Mouse (Mus musculus) kidney, postnatal 25 days (tissue): ENCODE measurements around the gene Ifitm1.
"Not testable (repeated sequence)": the region's sequence is repeated elsewhere in the genome, so short reads cannot be mapped to it uniquely, and the experiment has no call there.

Experiments
- DNase-seq, 2 experiments: peaks; one replicate each; pipeline ENCODE4 v3.0.0; 2021; ENCODE audit warnings: mixed read lengths in 2 of 2

Ifitm1 gene

DNA sequence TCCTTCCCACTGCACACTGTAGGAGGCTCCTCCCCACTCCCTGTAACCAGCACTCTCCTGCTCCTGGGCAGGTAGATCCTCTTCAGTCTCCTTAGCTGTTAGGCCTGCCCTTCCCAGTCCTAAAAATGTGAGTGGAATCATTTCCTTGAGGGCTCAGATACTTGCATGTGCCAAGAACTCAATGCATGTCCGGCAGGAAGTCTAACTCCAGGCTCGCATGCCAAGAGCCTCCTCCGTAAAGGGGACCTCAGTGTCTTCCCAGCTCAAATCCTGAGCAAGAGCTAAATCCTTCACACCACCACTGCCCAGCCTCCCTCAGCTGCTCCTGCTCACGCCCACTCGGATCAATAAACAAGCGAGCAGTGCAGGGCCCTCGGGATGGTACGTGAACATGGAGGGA is 16.0 kb upstream of the Ifitm1 start:
- peak; percentile 64 to 84 for DNase-seq

- DNase-seq, result no peak
Measured at GRCm38 (mm10) chr7:140951765-140952164, 15.3 kb upstream of the Ifitm1 start.

- DNase-seq, result no peak
Measured at GRCm38 (mm10) chr7:140952441-140952840, 14.6 kb upstream of the Ifitm1 start.

GRCm38 (mm10) chr7:140953133-140953532 is 13.9 kb upstream of the Ifitm1 start:
- DNase-seq, result no peak

DNA sequence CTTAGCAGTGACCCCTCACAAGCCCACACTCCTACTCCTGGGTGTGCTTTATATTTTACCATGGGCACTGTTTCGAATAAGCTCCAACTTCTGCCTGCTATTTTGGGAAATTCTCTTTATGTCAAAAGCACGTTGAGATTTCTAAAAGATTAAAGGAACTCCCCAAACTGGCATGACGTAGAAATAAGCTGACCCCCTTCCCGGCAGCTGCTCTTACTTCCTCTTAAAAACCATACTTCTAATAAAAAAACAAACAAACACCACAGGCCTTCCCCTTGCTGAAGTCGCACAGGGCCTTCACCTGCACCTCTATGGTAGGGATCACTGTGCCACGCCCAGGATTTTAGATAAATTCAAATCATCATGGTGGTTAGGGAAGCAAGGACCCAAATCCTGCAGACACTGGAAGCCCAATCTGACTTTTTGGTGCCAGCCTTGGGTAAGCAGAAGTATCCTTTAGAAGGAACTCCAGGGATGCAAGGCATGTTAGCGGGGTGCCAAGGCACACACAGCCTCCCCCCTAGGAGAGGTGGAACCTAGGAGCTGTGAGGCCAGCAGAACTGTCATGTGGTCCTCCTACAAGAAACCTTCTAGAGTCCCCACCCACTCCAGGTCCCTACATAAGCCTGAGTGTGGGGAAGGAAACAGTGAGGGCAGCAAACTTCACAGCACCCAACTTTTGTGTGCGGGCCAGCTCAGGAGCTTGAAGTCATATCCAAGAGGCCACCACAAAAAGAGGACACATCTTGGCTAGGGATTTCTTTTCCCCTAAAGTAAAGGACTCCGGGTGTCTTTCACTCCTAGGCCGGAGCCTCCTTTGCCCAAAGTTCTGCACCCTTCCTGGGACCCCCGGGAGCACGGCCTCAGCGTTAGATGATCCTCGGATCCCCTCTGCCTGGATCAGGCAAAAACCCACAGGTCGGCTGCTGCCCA is 13.0 kb upstream of the Ifitm1 start:
- DNase-seq, result no peak

GRCm38 (mm10) chr7:140954733-140955071 is 12.3 kb upstream of the Ifitm1 start:
- peak in 1 of 2 experiments; percentile 36 for DNase-seq

DNA sequence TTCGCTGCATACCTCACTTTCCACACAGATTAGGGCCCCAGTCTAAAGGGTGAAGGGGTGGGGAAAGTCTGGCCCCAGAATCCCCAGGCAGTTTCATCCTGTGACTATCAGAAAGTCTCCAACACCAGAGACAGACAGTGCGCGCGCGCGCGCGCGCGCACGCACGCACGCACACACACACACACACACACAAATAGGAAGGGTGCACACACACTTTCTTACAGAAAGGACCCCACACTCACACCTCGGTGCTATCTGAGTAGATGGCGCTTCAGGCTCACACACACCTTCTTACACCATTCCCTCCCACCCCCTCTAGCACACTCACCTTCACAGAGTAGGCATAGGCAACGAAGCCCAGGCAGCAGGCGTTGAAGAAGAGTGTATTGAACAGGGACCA is 11.7 kb upstream of the Ifitm1 start:
- no peak for DNase-seq

GRCm38 (mm10) chr7:140955758-140956555 is 11.1 kb upstream of the Ifitm1 start, which contains the start of the genes Gm45717 and Ifitm2:
Gm45717 (minus strand) TSS chr7:140955937.
Ifitm2 (minus strand) TSS chr7:140955987.
- DNase-seq, result peak; percentile 91

DNA sequence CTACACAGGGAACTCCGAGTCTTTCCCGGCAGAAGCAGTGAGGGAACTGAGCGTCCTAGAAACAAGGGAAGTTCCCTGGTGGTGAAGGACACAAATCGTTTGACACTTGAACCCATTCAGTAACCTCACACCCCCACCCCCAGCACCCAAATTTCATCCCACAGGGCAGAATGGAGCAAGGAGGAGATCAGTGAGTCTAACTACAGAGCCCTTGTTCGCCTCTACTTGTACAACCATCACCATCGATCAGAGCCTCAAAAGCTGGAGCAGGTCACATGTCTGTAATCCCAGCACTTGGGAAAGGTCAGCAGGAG is 10.5 kb upstream of the Ifitm1 start:
- DNase-seq, result no peak

GRCm38 (mm10) chr7:140959181-140959901 is 7.7 kb upstream of the Ifitm1 start:
- DNase-seq, result peak; percentile 70 to 79

DNA sequence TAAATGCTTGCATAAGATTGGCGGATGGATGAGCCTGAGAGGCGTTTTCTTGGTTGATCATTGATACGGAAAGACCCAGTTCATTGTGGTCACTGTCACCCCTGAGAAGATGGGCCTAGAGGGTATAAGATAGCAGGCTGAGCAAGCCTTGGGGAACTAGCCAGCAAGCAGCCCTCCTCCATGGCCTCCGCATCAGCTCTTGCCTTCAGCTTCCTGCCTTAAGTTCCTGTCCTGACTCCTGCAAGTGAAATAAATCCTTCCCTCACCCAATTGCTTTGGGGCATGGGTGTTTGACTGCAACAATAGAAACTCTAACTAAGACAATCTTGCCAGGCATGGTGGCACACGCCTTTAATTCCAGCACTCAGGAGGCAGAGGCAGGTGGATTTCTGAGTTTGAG is 7.0 kb upstream of the Ifitm1 start:
- DNase-seq, result no peak

DNA sequence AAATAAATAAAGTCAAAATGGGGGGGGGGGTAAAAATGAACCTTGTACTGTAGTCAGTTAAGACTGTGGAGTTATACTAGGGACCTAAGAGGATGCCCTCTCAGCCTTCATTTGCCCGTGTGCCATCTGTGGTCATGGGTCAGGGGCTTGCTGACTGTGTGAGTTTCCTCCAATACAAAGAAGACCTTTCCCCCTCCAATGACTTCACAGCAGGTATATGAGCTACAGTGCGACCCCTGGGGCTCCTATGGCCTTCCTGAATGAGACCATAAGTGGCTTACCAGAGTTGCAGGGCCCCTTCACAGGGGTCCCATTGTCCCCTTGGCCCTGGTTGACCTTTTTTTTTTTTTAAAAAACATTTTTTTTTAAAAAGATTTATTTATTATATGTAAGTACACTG is 5.6 kb upstream of the Ifitm1 start:
- DNase-seq, result no peak

GRCm38 (mm10) chr7:140962733-140963132 is 4.3 kb upstream of the Ifitm1 start:
- no peak for DNase-seq

- no peak for DNase-seq
Measured at GRCm38 (mm10) chr7:140967862-140968591, 1.0 kb downstream of the Ifitm1 start.

- DNase-seq, result not testable (repeated sequence)
Measured at GRCm38 (mm10) chr7:140968710-140969109, 1.7 kb downstream of the Ifitm1 start.

DNA sequence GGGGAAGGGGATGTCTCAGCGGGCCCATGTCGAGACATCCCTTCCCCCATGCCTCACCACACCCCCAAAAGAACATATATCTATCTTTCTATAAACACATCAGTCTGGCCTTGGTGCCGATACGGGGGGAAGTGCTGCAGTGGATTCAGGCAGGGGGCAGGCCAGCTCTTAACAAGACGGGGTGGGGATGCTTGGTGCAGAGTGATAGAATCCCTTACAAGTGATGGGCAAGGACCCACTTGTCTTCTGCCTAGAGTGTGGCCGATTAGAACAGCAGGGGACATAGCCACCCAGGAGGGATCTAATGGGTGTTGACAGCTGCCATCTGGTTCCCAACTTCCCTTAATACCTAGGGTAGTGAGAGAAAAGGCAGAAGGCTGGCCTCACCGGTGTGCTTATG is 3.9 kb downstream of the Ifitm1 start:
- DNase-seq, result no peak

DNA sequence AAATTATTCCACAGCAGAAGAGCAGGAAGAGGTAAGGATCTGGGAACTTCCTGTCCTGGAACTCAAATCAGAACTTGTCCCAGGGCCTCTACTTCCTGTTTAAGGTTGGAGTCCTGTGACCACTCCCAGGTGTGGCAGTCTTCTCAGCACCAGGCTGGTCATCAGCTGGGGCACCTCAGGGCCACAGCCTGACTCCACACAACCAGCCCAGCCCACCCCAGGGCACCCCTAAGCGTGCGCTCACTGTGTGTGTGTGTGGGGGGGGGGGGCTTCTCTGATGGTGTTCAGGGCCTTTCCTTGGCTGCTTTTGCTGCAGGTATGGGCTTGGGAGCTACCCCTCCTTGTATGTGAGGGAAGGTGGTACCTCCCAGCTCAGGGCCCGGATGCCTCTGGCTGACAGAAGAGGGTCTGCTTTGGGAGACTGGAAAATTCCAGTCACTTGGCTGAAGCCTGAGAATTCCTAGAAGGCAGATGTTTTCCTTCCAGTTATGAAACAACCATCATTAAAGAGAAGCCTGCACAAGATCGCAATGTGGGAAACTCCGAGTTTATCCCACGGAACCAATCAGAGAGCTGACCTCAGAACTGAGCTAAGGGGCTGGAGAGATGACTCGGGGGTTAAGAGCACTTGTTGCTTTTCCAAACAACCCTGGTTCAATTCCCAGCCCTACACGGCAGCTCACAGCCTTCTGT is 4.6 kb downstream of the Ifitm1 start:
- DNase-seq, result peak; percentile 32 to 60

DNA sequence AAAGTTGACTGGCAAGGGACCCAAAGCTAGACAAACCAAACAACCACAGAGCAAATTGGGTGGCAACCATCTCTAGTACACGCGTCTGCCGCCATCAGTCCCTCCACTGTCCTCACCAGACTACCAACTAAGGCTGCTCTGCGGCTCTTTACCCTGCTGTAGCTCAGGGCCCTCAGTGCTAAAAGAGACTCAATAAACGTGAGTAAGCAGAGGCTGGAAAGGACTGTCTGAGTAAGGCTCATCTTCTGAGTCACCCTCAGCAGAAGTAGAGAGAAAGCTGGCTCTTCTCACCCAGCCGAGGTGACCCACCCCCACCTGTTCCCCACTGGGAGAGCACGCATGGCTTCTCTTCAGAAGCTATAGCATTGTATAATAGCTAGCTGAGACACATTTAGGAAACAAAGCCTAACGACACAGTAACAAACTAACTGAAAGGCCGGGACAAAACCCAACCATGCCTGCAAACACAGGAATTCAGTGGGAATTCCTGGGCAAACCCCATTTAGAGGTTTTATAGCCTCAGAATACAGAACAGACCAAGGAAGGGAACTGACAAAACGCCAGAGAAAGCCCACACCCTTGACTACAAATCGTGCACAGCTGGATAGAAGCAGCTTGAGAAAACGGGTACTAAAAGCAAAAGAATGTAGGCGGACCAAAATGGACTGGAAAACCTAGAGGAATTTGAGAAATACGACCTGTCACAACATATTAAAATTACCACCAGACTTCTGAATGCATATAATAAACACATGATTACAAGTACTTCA is 6.6 kb downstream of the Ifitm1 start:
- DNase-seq, result no peak

DNA sequence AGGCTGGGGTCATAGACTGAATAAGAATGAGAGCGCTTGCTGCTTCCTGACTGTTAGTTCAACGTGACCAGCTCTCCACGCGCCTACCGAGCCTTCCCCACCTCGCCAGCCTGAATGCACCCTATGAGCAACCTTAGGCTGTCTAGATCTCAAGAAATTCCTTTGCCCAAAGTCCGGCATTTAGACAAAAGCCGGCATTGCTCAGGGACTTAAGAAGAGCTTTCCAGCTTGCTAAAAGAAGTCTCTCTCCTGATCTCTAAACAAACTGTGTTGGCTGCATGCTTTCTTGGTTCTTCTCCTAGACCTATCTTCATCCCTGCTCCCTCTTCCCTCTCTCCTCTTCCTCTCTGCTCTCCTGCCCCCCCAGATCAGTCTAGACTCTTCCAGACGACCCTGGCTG is 7.9 kb downstream of the Ifitm1 start:
- DNase-seq, result no peak

DNA sequence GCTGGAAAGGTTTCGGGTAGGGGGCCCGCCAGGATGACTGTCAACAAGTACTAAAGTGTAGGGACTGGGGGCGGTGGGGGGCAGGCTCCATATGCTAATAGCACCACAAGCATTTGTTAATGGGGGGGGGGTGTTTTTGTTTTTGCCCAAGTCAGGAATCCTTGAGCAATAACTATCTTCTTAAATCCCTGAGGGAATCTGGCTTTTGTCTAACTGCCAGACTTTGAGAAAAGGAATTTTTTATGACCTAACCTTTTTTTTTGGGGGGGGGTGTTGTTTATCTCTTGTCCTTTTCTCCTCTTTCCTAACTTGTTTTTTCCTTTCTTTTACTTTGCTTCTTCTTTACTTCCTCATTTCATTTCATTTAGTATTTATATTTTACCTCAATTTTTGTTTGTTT is 8.4 kb downstream of the Ifitm1 start:
- DNase-seq, result no peak

DNA sequence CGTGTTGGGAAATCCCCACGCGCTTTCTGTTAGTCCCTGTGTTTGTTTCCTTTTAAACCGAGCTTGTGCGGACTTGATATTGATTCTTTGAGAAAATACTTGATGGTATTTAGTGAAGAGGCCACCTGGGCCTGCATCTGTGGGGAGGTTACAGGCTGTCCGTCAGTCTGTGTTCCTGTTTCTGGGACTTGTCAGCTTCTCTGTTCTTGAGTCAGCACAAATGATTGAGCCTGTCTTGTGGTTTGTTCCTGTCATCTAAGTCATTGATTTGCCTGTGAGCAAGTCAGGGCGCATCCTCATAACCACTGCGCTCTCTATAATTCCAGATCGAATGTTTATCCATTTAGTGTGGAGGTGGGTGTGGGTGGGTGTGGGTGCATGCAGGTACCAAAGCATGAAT is 9.7 kb downstream of the Ifitm1 start:
- not testable (repeated sequence) for DNase-seq
